Mouse (Mus musculus) thymus, postnatal 4 days (tissue): ENCODE measurements around the gene Evc.

Experiments
- DNase-seq: peaks from one replicate; pipeline ENCODE4 v3.0.0; 2021

Gene Evc

DNA sequence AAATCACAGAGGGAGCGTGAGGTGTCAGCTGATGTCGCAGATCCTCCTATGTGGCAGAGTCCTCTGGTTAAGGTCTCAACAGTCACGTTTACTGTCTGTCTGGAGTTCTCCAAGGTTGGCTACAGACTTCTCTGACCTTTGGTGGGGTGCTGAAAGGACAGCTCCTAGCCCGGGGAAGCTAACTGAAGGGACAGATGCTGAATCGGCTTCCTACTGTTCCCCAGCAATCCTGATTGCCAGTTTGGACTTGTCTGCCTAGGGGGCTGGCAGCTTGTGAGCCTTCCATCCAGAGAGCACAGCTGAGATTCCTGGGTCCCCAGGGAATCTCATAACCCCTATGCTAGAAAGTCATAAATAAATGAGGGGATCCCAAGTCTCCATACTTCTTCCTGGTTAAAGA, 96.1 kb downstream of the Evc start:
- peak; percentile 42 for DNase-seq
